Comparison of ENCODE assay signal across 9 mouse cellular contexts in the genomic region with DNA sequence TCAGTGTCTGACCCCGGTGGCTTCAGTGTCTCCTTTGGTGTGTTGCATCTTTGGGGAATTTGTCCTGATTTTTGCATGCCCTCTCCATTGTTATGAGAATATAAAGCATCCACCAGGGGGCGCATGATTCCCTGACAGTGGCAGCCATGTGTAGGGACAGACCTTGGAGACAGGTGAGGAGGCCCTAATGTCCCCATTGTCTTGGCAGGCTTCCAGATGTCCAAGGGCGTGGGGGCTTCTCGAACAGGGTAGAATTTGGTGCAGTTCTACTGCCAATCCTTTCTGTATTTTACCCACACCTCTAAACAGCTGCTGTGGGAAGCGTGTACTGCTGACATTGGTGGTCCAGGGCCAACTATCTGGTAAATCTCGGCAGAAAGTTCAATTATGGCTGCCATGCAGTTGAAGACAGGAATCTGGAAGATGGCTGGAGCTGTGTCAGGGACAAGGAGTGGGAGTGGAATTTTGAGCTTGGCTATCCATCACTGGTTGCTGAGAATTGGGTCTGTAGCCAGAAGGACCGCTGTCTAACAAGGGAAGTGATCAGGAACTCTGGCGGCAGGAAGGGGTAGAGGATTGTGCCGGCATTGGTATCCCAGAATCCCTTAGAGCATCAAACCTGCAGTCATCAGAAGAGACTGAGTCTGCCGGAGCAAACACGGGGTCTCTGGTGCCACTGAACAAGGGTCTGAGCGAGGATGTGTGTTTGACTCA. TPM values are rescaled to one million over a fixed set of nuclear protein-coding genes. Genes with fewer than 3 reads are reported as not detected.
DNase-seq lines count a peak whose midpoint lies in the region; ATAC-seq lines count a peak whose summit lies in the region.
"Had no signal": no experiment of that assay in that cellular context is flagged by ENCODE, and none has a peak within 500 bp of the region (broad histone marks: within the 10 kb centered on the region; RNA-seq: fewer than 3 reads in every experiment).

No protein-coding gene starts in this region.

- H3K36me3 ChIP-seq in lung, embryonic 16.5 days (ENCODE audit: control insufficient read depth, insufficient read depth, low read length), result no peaks in the 10 kb centered on the region
- H3K36me3 ChIP-seq: liver, embryonic 15.5 days had no signal

- WGBS in large intestine, adult 2 months, result 60% methylated on average over 12 of the region's 12 CpGs
- WGBS in lung, embryonic 16.5 days, result 49% methylated on average over 12 of the region's 12 CpGs

- H3K4me3 ChIP-seq in lung, embryonic 16.5 days (ENCODE audit: low read length), result no peak overlapping the region
- H3K4me3 ChIP-seq: liver, embryonic 15.5 days had no signal

- H3K4me1 ChIP-seq in lung, embryonic 16.5 days (replicated peaks; ENCODE audit: control insufficient read depth, insufficient read depth, low read length), result 0 out of 2 replicates have a peak, but pooled peaks cover 5% of the 10 kb centered on the region
- H3K4me1 ChIP-seq: liver, embryonic 15.5 days had no signal

- no peak for ATAC-seq in cerebellum, adult (ENCODE audit: insufficient number of reproducible peaks, low FRiP score, low TSS enrichment)
- ATAC-seq in lung, embryonic 16.5 days (ENCODE audit: low read depth), result peak; percentile 62; the same call in 1 of the 2 replicates

- H3K4me2 ChIP-seq in lung, embryonic 16.5 days (ENCODE audit: low read depth, low read length), result no peak overlapping the region
- H3K4me2 ChIP-seq: liver, embryonic 15.5 days had no signal

- no peak overlapping the region for H3K9ac ChIP-seq in lung, embryonic 16.5 days (ENCODE audit: low read length)
- H3K9ac ChIP-seq: liver, embryonic 15.5 days had no signal

- H3K9me3 ChIP-seq in lung, embryonic 16.5 days (ENCODE audit: control insufficient read depth, low read length), result no peaks in the 10 kb centered on the region
- H3K9me3 ChIP-seq: liver, embryonic 15.5 days had no signal

- H3K27ac ChIP-seq in lung, embryonic 16.5 days (ENCODE audit: low read length), result no peak overlapping the region
- H3K27ac ChIP-seq: liver, embryonic 15.5 days had no signal

- peak; percentile 44 for DNase-seq in cerebellum, adult 11 months
- DNase-seq in NIH3T3 (ENCODE audit: low read depth), result peak; percentile 74
- DNase-seq in cerebellum, postnatal 14 days, result peak; percentile 81 to 86
- DNase-seq in gastrocnemius, postnatal 10 days, result peak; percentile 68
- DNase-seq in large intestine, adult 2 months (ENCODE audit: low read depth, low spot score), result peak; percentile 28
- DNase-seq in spleen, postnatal 10 days (ENCODE audit: low spot score in 2 of 2), result peak; percentile 37 to 71

- H3K27me3 ChIP-seq in lung, embryonic 16.5 days (ENCODE audit: control insufficient read depth, insufficient read depth, low read depth, low read length), result no peaks in the 10 kb centered on the region

RNA-seq across cellular contexts. Expression of a gene that starts 29.8 kb away (rescaled TPM):
- total RNA-seq in gastrocnemius, postnatal 10 days (2021), result under 1 TPM in 1 of 2 experiments, not detected in 1; 0.16 TPM
- polyA plus RNA-seq in large intestine, adult 2 months (2012; rRNA removed), result 0.19 and 0.66 TPM in 2 replicates
- polyA plus RNA-seq in lung, embryonic 16.5 days (2015; fragmentation: Nextera tagmentation; extraction: Ambion mirVana), result not detected in 2 replicates

RNA-seq across cellular contexts. Expression of a gene that starts 46.3 kb away (rescaled TPM):
- 10 to 100 TPM; 11.9 to 13.2 TPM for total RNA-seq in gastrocnemius, postnatal 10 days (2021)
- polyA plus RNA-seq in large intestine, adult 2 months (2012; rRNA removed), result not detected in 2 replicates
- polyA plus RNA-seq in lung, embryonic 16.5 days (2015; fragmentation: Nextera tagmentation; extraction: Ambion mirVana), result 0.11 and 0.13 TPM in 2 replicates
- polyA plus RNA-seq: liver, embryonic 15.5 days had no signal

Comparison
In these comparisons a context has a peak if more than half of its experiments do, and no peak if none do; other contexts are left out.
1. DNase-seq: peak in every context shown above with its lines; median percentile 84 in cerebellum, postnatal 14 days; 74 in NIH3T3; 68 in gastrocnemius, postnatal 10 days; 54 in spleen, postnatal 10 days; 44 in cerebellum, adult 11 months; 28 in large intestine, adult 2 months.